In the genomic region with DNA sequence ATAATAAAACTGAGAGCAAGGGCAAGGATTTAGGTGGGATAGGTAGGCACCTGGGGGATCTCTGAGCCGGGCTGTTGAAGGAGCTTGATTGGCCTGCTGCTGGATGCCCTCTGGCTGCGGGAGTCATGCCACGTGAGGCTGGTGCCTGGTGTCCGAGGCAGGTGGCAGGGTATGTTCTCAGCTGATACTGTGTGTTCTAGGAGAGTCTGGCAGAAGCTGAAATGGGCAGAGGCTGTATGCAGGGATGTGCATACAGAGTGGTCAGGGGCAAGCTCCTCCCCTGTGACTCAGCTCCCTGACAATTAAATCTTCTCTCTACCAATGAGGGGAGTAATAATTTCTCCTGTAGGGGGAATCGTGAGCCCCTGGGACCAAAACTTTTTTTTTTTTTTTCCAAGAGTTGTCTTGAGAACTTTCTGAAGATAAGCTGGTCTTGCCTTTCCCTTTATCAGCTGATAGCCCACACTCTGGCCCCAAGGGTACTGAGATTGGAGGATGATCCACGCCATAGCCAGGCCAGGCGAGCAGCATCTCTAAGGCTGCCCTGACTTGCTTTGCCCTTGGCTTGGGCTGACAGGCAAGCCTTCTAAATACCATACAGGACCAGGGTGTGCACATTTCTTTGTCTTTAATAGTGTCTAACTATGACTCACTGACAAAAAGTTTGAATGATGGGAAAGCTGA, we compare ENCODE assay signal across 10 mouse cellular contexts. TPM values are rescaled to one million over a fixed set of nuclear protein-coding genes. Genes with fewer than 3 reads are reported as not detected.
A peak's percentile ranks its signal among the peaks of the same experiment; 100 is the strongest.
DNase-seq lines count a peak whose midpoint lies in the region; ATAC-seq and TF ChIP-seq lines count a peak whose summit lies in the region.
"Had no signal": no experiment of that assay in that cellular context is flagged by ENCODE, and none has a peak within 500 bp of the region (broad histone marks: within the 10 kb centered on the region; RNA-seq: fewer than 3 reads in every experiment).

No protein-coding gene starts in this region.

- ATAC-seq in megakaryocyte-erythroid progenitor cell, adult 5-6 weeks (replicated peaks; ENCODE audit: low FRiP score, low TSS enrichment, poor library complexity, severe bottlenecking), result peak; percentile 39

- TF ChIP-seq POLR2A in brain, embryonic 14.5 days (IDR thresholded peaks at IDR 0.05; ENCODE audit: borderline replicate concordance, extremely low read depth, insufficient read depth, insufficient read length, poor library complexity, severe bottlenecking), result no peak

- DNase-seq in gastrocnemius, adult 18-20 months (ENCODE audit: low spot score), result peak; percentile 43
- DNase-seq in gastrocnemius, postnatal 10 days, result no peak
- peak; percentile 53 for DNase-seq in A20 (ENCODE audit: low read depth, low spot score)
- peak; percentile 26 for DNase-seq in brain, embryonic 14.5 days (ENCODE audit: low read depth)
- no peak for DNase-seq in gastrocnemius, adult 2 months
- no peak for DNase-seq in left cerebral cortex, postnatal 36 days (ENCODE audit: low spot score in 2 of 2)
- no peak for DNase-seq in urinary bladder, postnatal 14 days (ENCODE audit: low spot score)

- H3K4me3 ChIP-seq in gastrocnemius, adult 2 months, result no peak overlapping the region

- no peak for TF ChIP-seq CTCF in brain, embryonic 14.5 days (IDR thresholded peaks at IDR 0.05; ENCODE audit: borderline replicate concordance, extremely low read depth, insufficient read depth, insufficient read length)
- TF ChIP-seq CTCF in gastrocnemius, adult 2 months (IDR thresholded peaks at IDR 0.05), result no peak

- intact Hi-C loops in gastrocnemius, adult 2 months (cut with DNase I), result loop anchor here (10.0 kb wide), 1 partner anchor 413 kb away; the partner anchor contains the start of gene Ppdpf
- intact Hi-C loops in left cerebral cortex, postnatal 36 days (cut with DNase I), result loop anchor here (5.0 kb wide), 1 partner anchor 185 kb away; no protein-coding TSS in a partner anchor

- H3K27ac ChIP-seq in gastrocnemius, adult 2 months, result no peak overlapping the region

RNA-seq across cellular contexts. Expression of gene Samd10, which starts 1.5 kb away (rescaled TPM):
- total RNA-seq in gastrocnemius, adult 18-20 months (2021), result 1 to 10 TPM; 1.3 to 3.2 TPM
- 1 to 10 TPM in 1 of 2 experiments, under 1 TPM in 1; 0.85 to 1.2 TPM for total RNA-seq in gastrocnemius, postnatal 10 days (2021)
- polyA plus RNA-seq in brain, embryonic 14.5 days (2012; rRNA removed), result 161 and 163 TPM in 2 replicates
- total RNA-seq in megakaryocyte-erythroid progenitor cell, adult 5-6 weeks (2014; fragmentation: Nextera tagmentation), result 1.6 and 3.5 TPM in 2 replicates
- total RNA-seq in megakaryocyte-erythroid progenitor cell, adult 5-6 weeks (2017), result 0.80 and 2.5 TPM in 2 replicates
- total RNA-seq in gastrocnemius, adult 2 months (2021), result 1 to 10 TPM; 1.5 to 1.7 TPM
- total RNA-seq in left cerebral cortex, postnatal 36 days (2021), result 10 to 100 TPM; 19.9 to 20.9 TPM

RNA-seq across cellular contexts. Expression of gene Zfp512b, which starts 4.9 kb away (rescaled TPM):
- total RNA-seq in gastrocnemius, adult 18-20 months (2021), result 10 to 100 TPM; 13.5 to 18.0 TPM
- 10 to 100 TPM; 28.4 to 32.4 TPM for total RNA-seq in gastrocnemius, postnatal 10 days (2021)
- 105 and 142 TPM in 2 replicates for polyA plus RNA-seq in brain, embryonic 14.5 days (2012; rRNA removed)
- 43.1 and 46.6 TPM in 2 replicates for total RNA-seq in megakaryocyte-erythroid progenitor cell, adult 5-6 weeks (2014; fragmentation: Nextera tagmentation)
- total RNA-seq in megakaryocyte-erythroid progenitor cell, adult 5-6 weeks (2017), result 7.1 and 21.9 TPM in 2 replicates
- total RNA-seq in gastrocnemius, adult 2 months (2021), result 10 to 100 TPM; 17.6 to 20.3 TPM
- 100 to 1,000 TPM in 1 of 2 experiments, 10 to 100 TPM in 1; 70.6 to 105 TPM for total RNA-seq in left cerebral cortex, postnatal 36 days (2021)

RNA-seq across cellular contexts. Expression of gene Prpf6, which starts 5.9 kb away (rescaled TPM):
- total RNA-seq in gastrocnemius, adult 18-20 months (2021), result 10 to 100 TPM; 30.8 to 34.2 TPM
- 10 to 100 TPM; 26.7 to 33.4 TPM for total RNA-seq in gastrocnemius, postnatal 10 days (2021)
- polyA plus RNA-seq in brain, embryonic 14.5 days (2012; rRNA removed), result 30.9 and 44.4 TPM in 2 replicates
- total RNA-seq in megakaryocyte-erythroid progenitor cell, adult 5-6 weeks (2014; fragmentation: Nextera tagmentation), result 31.2 and 40.7 TPM in 2 replicates
- total RNA-seq in megakaryocyte-erythroid progenitor cell, adult 5-6 weeks (2017), result 95.2 and 125 TPM in 2 replicates
- 10 to 100 TPM; 31.1 to 36.5 TPM for total RNA-seq in gastrocnemius, adult 2 months (2021)
- 10 to 100 TPM; 49.8 to 54.4 TPM for total RNA-seq in left cerebral cortex, postnatal 36 days (2021)

RNA-seq across cellular contexts. Expression of gene Uckl1, which starts 12.8 kb away (rescaled TPM):
- 10 to 100 TPM; 23.2 to 23.4 TPM for total RNA-seq in gastrocnemius, adult 18-20 months (2021)
- 10 to 100 TPM; 36.5 to 43.5 TPM for total RNA-seq in gastrocnemius, postnatal 10 days (2021)
- 125 and 204 TPM in 2 replicates for polyA plus RNA-seq in brain, embryonic 14.5 days (2012; rRNA removed)
- total RNA-seq in megakaryocyte-erythroid progenitor cell, adult 5-6 weeks (2014; fragmentation: Nextera tagmentation), result 102 and 114 TPM in 2 replicates
- total RNA-seq in megakaryocyte-erythroid progenitor cell, adult 5-6 weeks (2017), result 42.3 and 65.4 TPM in 2 replicates
- total RNA-seq in gastrocnemius, adult 2 months (2021), result 10 to 100 TPM; 26.1 to 29.1 TPM
- 10 to 100 TPM; 33.1 to 65.4 TPM for total RNA-seq in left cerebral cortex, postnatal 36 days (2021)

RNA-seq across cellular contexts. Expression of gene Gm29797, which starts 59.3 kb away (rescaled TPM):
- not detected for total RNA-seq in gastrocnemius, adult 18-20 months (2021)
- not detected for total RNA-seq in gastrocnemius, postnatal 10 days (2021)
- polyA plus RNA-seq in brain, embryonic 14.5 days (2012; rRNA removed), result 0.10 and 0.27 TPM in 2 replicates
- total RNA-seq in megakaryocyte-erythroid progenitor cell, adult 5-6 weeks (2014; fragmentation: Nextera tagmentation), result not detected in 2 replicates
- total RNA-seq in megakaryocyte-erythroid progenitor cell, adult 5-6 weeks (2017), result not detected in 2 replicates
- total RNA-seq in gastrocnemius, adult 2 months (2021), result not detected
- under 1 TPM in 1 of 2 experiments, not detected in 1; 0.75 TPM for total RNA-seq in left cerebral cortex, postnatal 36 days (2021)
- polyA plus RNA-seq: gonadal fat pad, adult 2 months; limb, embryonic 15.5 days had no signal

Comparison
In these comparisons a context has a peak if more than half of its experiments do, and no peak if none do; other contexts are left out.
1. DNase-seq: peak in gastrocnemius, adult 18-20 months (single experiment), A20 (single experiment) and brain, embryonic 14.5 days (single experiment); none in gastrocnemius, postnatal 10 days (single experiment), gastrocnemius, adult 2 months (single experiment), left cerebral cortex, postnatal 36 days (0 of 2) and urinary bladder, postnatal 14 days (single experiment).
2. RNA of gene Samd10, which starts 1.5 kb away (total RNA-seq): 19.9 to 20.9 TPM in left cerebral cortex, postnatal 36 days; 1.3 to 3.2 TPM in gastrocnemius, adult 18-20 months, 1.5 to 1.7 TPM in gastrocnemius, adult 2 months, 0.80 to 3.5 TPM in megakaryocyte-erythroid progenitor cell, adult 5-6 weeks and 0.85 to 1.2 TPM in gastrocnemius, postnatal 10 days; every median in the first group is over 4 times any median in the second.